Mouse (Mus musculus): ENCODE results near the gene Pgm5.

The Pgm5 gene

GRCm38 (mm10) chr19:24779996-24780395, 81.7 kb downstream of the Pgm5 start:
- DNase-seq (ENCODE audit: extremely low read depth, low read depth), result no peak

GRCm38 (mm10) chr19:24770345-24770744, 91.3 kb downstream of the Pgm5 start:
- no peak for DNase-seq (ENCODE audit: extremely low read depth, low read depth)

DNA sequence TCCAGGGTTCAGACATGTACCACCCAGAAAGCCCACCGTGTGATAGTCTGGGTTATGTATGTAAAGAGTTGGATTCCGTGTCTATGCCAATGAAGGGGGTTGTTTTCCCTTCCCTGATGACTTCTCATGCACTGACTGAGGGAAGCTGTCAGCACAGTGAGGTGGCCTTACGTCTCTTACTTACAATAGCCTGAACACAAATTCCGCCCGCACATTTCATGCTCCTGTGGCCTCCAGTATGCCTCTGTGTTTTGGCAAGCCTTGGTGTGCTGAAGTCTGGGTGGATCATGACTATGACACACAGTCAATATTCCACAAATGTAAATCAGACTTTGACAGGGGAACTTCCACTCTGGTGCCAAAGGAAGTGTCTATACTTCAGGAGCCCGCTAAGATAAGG, 94.3 kb downstream of the Pgm5 start:
- DNase-seq (ENCODE audit: extremely low read depth, low read depth), result no peak

DNA sequence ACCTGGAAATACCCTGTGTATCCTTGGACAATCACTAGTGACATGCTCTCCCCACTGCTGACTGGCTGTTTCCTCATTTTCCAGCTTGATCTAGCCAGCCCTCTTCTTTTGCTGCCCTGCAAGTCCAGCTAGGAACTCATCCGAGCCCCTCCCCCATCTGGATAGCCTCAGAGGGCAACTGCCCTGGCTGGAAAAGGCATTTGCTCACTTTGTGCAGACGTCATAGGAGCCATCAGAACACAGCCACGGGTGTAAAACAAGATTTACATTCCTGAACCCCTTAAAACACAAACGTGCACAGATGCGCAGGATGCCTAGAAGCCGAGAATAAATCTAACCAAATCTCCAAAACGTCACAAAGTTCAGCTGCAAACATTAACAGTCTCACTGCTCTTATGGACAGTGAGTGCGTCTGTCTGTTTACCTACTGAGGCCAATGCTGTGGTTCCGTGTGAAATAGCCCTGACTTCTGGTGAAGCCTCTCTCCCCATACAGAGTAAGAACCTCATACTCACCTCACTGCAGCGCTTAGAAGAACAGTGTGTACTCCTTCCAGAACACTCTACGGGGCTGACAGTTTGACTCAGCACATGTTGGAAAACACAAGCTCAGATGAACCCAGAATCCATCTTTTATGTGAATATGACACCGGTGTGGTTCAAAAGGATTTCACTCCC, 99.0 kb downstream of the Pgm5 start:
- no peak for DNase-seq (ENCODE audit: extremely low read depth, low read depth)

GRCm38 (mm10) chr19:24756627-24757026, 105.0 kb downstream of the Pgm5 start:
- DNase-seq (ENCODE audit: extremely low read depth, low read depth), result no peak

DNA sequence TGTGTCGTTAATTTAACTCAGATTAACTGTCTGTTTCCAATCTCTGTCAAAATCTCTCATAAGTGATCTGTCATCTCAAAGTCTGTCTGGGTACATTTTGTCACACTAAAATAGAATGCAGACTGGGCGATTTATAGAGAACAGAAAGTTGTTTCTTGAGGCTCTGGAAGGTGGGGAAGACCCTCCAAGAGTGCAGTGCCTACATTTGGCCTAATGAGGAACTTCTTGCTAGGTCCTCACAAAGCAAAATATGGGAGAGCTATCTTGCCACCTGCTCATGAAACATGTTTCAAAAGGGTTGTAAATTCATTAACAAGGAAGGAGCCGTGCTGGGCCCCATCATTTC, 107.2 kb downstream of the Pgm5 start:
- no peak for DNase-seq (ENCODE audit: extremely low read depth, low read depth)

GRCm38 (mm10) chr19:24753617-24754439, 107.8 kb downstream of the Pgm5 start:
- DNase-seq (ENCODE audit: extremely low read depth, low read depth), result no peak

- no peak for DNase-seq (ENCODE audit: extremely low read depth, low read depth)
Measured at GRCm38 (mm10) chr19:24752873-24753538, 108.6 kb downstream of the Pgm5 start.

- no peak for DNase-seq (ENCODE audit: extremely low read depth, low read depth)
Measured at GRCm38 (mm10) chr19:24746266-24746875, 115.3 kb downstream of the Pgm5 start.

DNA sequence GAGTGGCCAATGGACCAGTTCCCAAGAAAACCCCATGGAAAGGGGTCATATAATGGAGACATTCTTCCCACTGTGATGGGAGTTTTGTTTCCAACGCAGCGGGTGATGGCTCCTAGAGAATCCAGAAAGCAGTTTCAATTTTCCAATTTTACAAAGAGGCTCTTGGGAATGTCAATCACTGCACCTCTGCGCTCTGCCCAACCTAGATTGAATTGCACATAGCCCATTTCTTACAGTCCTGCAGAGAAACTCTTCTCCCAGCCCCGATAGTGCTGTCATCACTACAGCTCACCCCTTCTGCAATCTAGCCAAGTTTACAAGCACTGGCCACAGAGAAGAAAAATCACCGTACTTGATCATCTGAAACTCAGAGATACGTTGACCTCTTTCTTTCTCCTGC, 119.0 kb downstream of the Pgm5 start:
- no peak for DNase-seq (ENCODE audit: extremely low read depth, low read depth)

DNA sequence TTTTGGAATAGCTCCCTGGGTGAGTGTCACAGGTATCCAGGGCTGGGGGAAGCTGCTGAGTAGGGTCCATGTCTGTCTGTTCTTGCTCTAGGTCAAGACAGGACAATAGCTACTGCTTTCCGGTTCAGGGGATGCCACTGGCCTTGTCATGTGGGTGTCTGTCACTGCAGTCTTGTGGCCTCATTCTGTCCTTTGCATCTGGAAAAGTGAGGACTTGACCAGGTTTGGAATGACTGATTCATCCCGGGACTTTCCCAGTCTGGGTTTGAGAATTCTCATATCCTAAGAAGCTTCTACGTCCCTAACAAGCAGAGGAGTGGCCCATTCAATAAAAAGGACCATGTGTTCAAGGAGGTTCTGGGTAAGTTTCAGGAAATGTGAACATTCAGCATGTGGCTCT, 122.9 kb downstream of the Pgm5 start:
- DNase-seq (ENCODE audit: extremely low read depth, low read depth), result no peak

DNA sequence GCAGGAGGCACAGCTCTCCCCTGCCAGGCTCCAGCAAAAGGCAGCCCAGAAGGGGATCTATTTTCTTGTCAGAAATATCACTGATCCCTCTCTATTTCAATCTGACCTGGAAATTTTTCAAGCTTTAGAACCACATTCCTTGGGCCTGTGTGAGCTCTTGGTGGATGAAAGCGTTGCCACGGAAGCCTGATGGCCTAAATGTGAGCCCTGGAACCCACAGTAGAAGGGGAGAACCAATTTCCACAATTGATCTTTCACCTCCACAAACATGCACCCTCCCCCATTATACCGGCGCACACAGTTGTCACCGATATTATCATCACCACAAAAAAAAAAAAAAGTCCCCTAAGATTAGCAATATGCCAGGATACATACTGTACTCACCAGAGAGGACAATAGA, 123.6 kb downstream of the Pgm5 start:
- DNase-seq (ENCODE audit: extremely low read depth, low read depth), result no peak

GRCm38 (mm10) chr19:24735484-24736128, 126.0 kb downstream of the Pgm5 start:
- no peak for DNase-seq (ENCODE audit: extremely low read depth, low read depth)

- no peak for DNase-seq (ENCODE audit: extremely low read depth, low read depth)
Measured at GRCm38 (mm10) chr19:24730661-24731060, 131.0 kb downstream of the Pgm5 start.

DNA sequence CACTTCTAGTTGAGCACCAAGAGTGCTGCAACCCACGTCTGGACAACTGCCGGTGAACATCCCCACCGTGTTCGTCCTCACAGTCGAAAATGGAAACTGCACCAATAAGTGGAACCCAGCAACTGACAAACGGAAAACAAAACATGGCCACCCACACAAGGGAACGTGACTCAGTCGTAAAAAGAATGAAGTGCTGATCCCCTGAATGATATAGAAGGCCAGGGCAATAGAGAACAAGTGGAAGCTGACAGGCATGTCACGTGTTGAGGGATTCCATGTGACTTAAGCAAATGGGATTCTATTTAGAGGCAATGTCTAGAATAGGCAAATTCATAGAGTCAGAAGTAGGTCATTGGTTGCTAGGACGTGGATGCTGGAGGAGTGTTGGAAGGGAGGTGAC, 137.3 kb downstream of the Pgm5 start:
- DNase-seq (ENCODE audit: extremely low read depth, low read depth), result no peak

GRCm38 (mm10) chr19:24720448-24720847, 141.2 kb downstream of the Pgm5 start:
- no peak for DNase-seq (ENCODE audit: extremely low read depth, low read depth)

DNA sequence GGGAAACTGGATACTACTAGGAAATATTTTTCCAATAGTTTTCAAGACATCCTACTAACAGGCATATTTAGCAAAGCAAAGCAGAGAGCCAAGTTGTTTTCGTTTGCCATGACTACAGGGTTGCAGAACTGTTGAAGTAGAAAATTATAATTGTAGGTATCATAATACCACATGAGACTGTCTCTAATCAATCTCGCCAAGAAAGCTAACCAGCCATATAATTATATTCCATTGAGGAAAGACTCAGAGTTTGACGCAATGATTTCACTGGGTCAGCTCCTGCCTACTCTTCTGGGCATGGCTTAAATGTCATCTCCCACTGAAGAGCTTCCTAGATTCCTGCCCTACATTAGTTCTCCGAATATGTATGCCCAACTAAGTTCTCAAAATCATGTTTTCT, 142.2 kb downstream of the Pgm5 start:
- no peak for DNase-seq (ENCODE audit: extremely low read depth, low read depth)

- no peak for DNase-seq (ENCODE audit: extremely low read depth, low read depth)
Measured at GRCm38 (mm10) chr19:24718021-24718420, 143.6 kb downstream of the Pgm5 start.

DNA sequence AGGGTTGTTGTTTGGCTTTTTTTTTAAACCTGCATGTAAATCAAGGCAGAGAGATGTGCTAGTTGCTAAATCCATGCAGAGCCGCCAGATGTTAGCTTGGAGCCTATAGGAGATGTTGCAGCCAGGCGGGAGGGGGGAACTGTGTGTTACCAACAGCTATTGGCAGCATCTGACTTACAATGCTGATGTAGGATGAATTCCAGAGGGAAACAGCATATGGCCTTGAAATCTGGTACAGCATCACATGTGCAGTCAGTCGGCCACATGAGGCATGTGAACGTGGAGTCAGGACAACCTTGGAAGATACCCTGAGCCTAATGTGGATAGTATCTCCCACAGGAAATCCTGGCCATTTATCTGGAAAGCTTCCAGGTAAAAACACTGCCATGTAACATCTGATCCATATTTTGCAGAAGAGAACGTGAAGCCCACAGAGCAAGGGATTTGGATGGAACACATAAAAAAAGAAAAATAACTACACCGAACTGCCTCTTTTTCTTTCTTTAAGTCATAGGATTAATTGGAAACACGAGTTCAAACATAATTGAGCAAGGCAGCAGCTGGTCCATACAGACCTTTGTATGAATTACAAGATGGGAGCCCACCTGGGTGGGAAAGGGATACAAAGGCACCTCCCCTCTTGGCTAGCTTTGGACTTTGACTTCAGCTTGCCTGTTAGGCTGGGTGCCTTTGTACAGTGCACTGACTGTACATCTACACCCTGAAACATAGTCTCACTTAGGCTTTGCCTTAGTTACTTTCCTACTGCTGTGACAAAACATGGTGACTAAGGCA, 145.2 kb downstream of the Pgm5 start:
- no peak for DNase-seq (ENCODE audit: extremely low read depth, low read depth)

- no peak for DNase-seq (ENCODE audit: extremely low read depth, low read depth)
Measured at GRCm38 (mm10) chr19:24708032-24708431, 153.6 kb downstream of the Pgm5 start.
